Mouse (Mus musculus) midbrain, embryonic 12.5 days (tissue): ENCODE measurements around the gene Smagp. TPM values are rescaled to one million over a fixed set of nuclear protein-coding genes. Genes with fewer than 3 reads are reported as not detected.

Experiments used
- ATAC-seq: fragments of 200-750 bp; cut with Nextera tagmentation; 2 replicates; pipeline ENCODE4 v1.8.0; 2017; ENCODE audit warnings: low read depth, moderate TSS enrichment, moderate library complexity; ENCODE audit not compliant: low FRiP score
- H3K27ac ChIP-seq: fragments of 300-500 bp; sonication (generic); replicated peaks from 2 replicates; pipeline ENCODE4 v1.5.1; 2016; ENCODE audit warnings: mild to moderate bottlenecking
- H3K27me3 ChIP-seq: fragments of 300-500 bp; sonication (generic); 2 replicates; pipeline ENCODE4 v1.6.1; 2016; ENCODE audit warnings: mild to moderate bottlenecking
- H3K36me3 ChIP-seq: fragments of 300-500 bp; sonication (generic); 2 replicates; pipeline ENCODE4 v1.6.1; 2016
- H3K4me1 ChIP-seq: fragments of 300-500 bp; sonication (generic); 2 replicates; pipeline ENCODE4 v1.6.1; 2016
- H3K4me2 ChIP-seq: fragments of 300-500 bp; sonication (generic); replicated peaks from 2 replicates; pipeline ENCODE4 v1.6.1; 2016; ENCODE audit warnings: mild to moderate bottlenecking, moderate library complexity
- H3K4me3 ChIP-seq: fragments of 300-500 bp; sonication (generic); 2 replicates; pipeline ENCODE4 v1.5.1; 2016; ENCODE audit warnings: mild to moderate bottlenecking
- H3K9ac ChIP-seq: fragments of 300-500 bp; sonication (generic); replicated peaks from 2 replicates; pipeline ENCODE4 v1.6.1; 2016; ENCODE audit warnings: mild to moderate bottlenecking, moderate library complexity
- H3K9me3 ChIP-seq: fragments of 300-500 bp; sonication (generic); 2 replicates; pipeline ENCODE4 v1.6.1; 2016; ENCODE audit warnings: mild to moderate bottlenecking
- WGBS: fragments of 180-500 bp; shearing (Covaris S2); methylation state at CpG from one replicate; pipeline ENCODE4 v1.1.7; 2016; 5-methylcytosine and 5-hydroxymethylcytosine counted together
- polyA plus RNA-seq: library from polyadenylated mRNA; unstranded; fragments of >200 nt; fragmentation: Nextera tagmentation; extraction: Ambion mirVana; gene quantifications from 2 replicates; pipeline ENCODE4 v1.2.1, GENCODE M21; 2016

Smagp gene
- polyA plus RNA-seq, result 4.1 and 5.5 TPM in 2 replicates

- ATAC-seq, result no peak
- under 1% methylated on average over 76 of the region's 77 CpGs for WGBS
- H3K4me2 ChIP-seq, result peak within 1 kb of the TSS; percentile 75
- no peak within 1 kb of the TSS for H3K27ac ChIP-seq
- peak within 1 kb of the TSS; percentile 43; the same call in 1 of the 2 replicates for H3K9ac ChIP-seq
- H3K36me3 ChIP-seq, result no peaks in the 10 kb centered on the region
- H3K4me1 ChIP-seq, result peaks cover 13% of the 10 kb centered on the region
- H3K4me3 ChIP-seq, result peak within 1 kb of the TSS; percentile 48
- peaks cover 78% of the 10 kb centered on the region for H3K27me3 ChIP-seq
- H3K9me3 ChIP-seq, result no peaks in the 10 kb centered on the region
Measured at GRCm38 (mm10) chr15:100636700-100637501, at the start of gene Smagp. Gene Smagp (minus strand): TSS chr15:100636940.

GRCm38 (mm10) chr15:100686434-100686833, 49.7 kb upstream of the Smagp start:
- no peaks in the 10 kb centered on the region for H3K36me3 ChIP-seq
- H3K9me3 ChIP-seq, result 0 out of 2 replicates have a peak, but pooled peaks cover 6% of the 10 kb centered on the region
- no peak overlapping the region for H3K4me2 ChIP-seq
- no peak overlapping the region for H3K27ac ChIP-seq
- 92% methylated on average over 6 of the region's 6 CpGs for WGBS
- H3K27me3 ChIP-seq, result peaks cover 14% of the 10 kb centered on the region; the same call in 1 of the 2 replicates
- no peak overlapping the region for H3K4me3 ChIP-seq
- peaks cover 5% of the 10 kb centered on the region; the same call in 1 of the 2 replicates for H3K4me1 ChIP-seq
- ATAC-seq, result no peak
- no peak overlapping the region for H3K9ac ChIP-seq

- Histone ChIP-seq H3K4me3 (no peak overlapping the region), H3K9ac (no peak overlapping the region), H3K27ac (no peak overlapping the region), H3K27me3 (peaks cover 14% of the 10 kb centered on the region; the same call in 1 of the 2 replicates), H3K4me2 (no peak overlapping the region), H3K9me3 (0 out of 2 replicates have a peak, but pooled peaks cover 6% of the 10 kb centered on the region), H3K36me3 (no peaks in the 10 kb centered on the region), H3K4me1 (peaks cover 5% of the 10 kb centered on the region; the same call in 1 of the 2 replicates)
- no peak for ATAC-seq
- 91% methylated on average over 8 of the region's 8 CpGs for WGBS
Measured at GRCm38 (mm10) chr15:100685849-100686248, 49.1 kb upstream of the Smagp start.

DNA sequence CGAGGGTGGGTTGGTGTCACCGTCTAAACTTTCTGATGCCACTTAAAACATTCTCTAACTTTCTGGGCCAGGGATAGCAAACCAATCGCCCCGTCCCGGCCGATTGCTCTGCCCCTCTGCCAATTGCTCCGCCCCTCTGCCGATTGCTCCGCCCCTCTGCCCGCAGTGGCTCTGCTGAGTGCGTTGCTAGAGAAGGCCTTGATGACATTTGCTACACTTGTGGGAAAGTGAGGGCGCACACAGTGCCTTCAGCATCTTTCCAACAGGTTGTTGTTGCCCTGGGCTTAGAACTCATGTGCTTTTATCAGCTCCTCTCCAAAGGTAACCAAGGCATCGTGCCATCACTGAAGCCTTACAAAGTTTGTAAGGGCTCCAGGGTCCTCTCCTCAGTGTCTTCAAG, 48.5 kb upstream of the Smagp start:
- H3K4me3 ChIP-seq, result no peak overlapping the region
- no peak overlapping the region for H3K4me2 ChIP-seq
- H3K27ac ChIP-seq, result no peak overlapping the region
- H3K9me3 ChIP-seq, result 0 out of 2 replicates have a peak, but pooled peaks cover 2% of the 10 kb centered on the region
- no peak for ATAC-seq
- no peaks in the 10 kb centered on the region for H3K36me3 ChIP-seq
- peaks cover 14% of the 10 kb centered on the region; the same call in 1 of the 2 replicates for H3K27me3 ChIP-seq
- H3K9ac ChIP-seq, result no peak overlapping the region
- H3K4me1 ChIP-seq, result peaks cover 5% of the 10 kb centered on the region
- 19% methylated on average over 13 of the region's 13 CpGs for WGBS

GRCm38 (mm10) chr15:100684450-100684849, 47.7 kb upstream of the Smagp start:
- 62% methylated on average over 10 of the region's 10 CpGs for WGBS
- ATAC-seq, result no peak

GRCm38 (mm10) chr15:100683041-100683440, 46.3 kb upstream of the Smagp start:
- 50% methylated on average over 2 of the region's 2 CpGs for WGBS
- Histone ChIP-seq H3K27ac (no peak overlapping the region), H3K36me3 (no peaks in the 10 kb centered on the region), H3K27me3 (peaks cover 14% of the 10 kb centered on the region; the same call in 1 of the 2 replicates), H3K4me1 (peaks cover 5% of the 10 kb centered on the region), H3K9me3 (no peaks in the 10 kb centered on the region), H3K4me3 (no peak overlapping the region), H3K4me2 (no peak overlapping the region), H3K9ac (no peak overlapping the region)
- no peak for ATAC-seq

More at GRCm38 (mm10) chr15:100684450-100684849, 47.7 kb upstream of the Smagp start:
- Histone ChIP-seq H3K27me3 (peaks cover 14% of the 10 kb centered on the region; the same call in 1 of the 2 replicates), H3K4me3 (no peak overlapping the region), H3K27ac (no peak overlapping the region), H3K9ac (no peak overlapping the region), H3K4me2 (no peak overlapping the region), H3K36me3 (no peaks in the 10 kb centered on the region), H3K4me1 (peaks cover 5% of the 10 kb centered on the region), H3K9me3 (no peaks in the 10 kb centered on the region)

DNA sequence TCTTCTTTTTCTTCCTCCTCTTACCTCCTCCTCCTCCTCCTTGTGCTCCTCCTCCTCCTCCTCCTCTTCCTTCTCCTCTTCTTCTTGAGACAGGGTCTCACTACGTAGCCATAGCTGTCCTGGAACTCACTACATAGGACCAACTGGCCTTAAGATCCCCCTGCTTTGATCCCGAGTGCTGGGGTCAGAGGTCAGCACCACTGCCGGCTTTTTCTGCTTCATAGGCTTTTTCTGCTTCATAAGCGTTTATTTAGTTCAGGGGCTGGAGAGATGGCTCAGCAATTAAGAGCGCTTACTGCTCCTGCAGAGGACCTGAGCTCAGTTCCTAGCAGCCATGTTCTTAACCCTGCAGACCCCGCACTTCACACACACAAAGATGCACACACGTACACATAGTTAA, 45.0 kb upstream of the Smagp start:
- Histone ChIP-seq H3K27ac (no peak overlapping the region), H3K9ac (no peak overlapping the region), H3K36me3 (no peaks in the 10 kb centered on the region), H3K4me3 (no peak overlapping the region), H3K27me3 (peaks cover 14% of the 10 kb centered on the region; the same call in 1 of the 2 replicates), H3K9me3 (no peaks in the 10 kb centered on the region), H3K4me1 (no peaks in the 10 kb centered on the region; the same call in 1 of the 2 replicates), H3K4me2 (no peak overlapping the region)
- WGBS, result 29% methylated on average over 7 of the region's 7 CpGs
- no peak for ATAC-seq

DNA sequence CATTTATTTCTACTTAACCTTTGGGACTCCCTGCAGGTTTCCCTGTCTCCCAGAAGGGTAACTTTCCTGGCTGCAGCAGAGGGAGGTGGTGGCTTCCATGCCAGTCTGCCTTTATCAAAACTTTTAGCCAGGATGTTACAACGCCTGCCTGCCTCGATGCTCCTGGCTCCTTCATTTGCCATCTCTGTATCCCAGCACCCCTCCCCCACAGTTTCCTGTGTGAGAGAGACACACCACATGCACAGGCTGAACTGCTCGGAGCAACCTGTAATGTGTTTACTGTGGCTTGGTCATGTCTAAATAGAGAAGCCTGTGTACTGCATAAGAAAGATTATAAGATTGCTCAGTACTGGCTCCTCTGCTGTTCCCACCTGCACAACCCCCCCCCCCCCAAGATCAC, 43.6 kb upstream of the Smagp start:
- no peak overlapping the region for H3K9ac ChIP-seq
- no peak for ATAC-seq
- no peak overlapping the region for H3K4me2 ChIP-seq
- H3K4me1 ChIP-seq, result no peaks in the 10 kb centered on the region; the same call in 1 of the 2 replicates
- 57% methylated on average over 3 of the region's 3 CpGs for WGBS
- no peaks in the 10 kb centered on the region for H3K36me3 ChIP-seq
- H3K9me3 ChIP-seq, result no peaks in the 10 kb centered on the region
- H3K27ac ChIP-seq, result no peak overlapping the region
- peaks cover 13% of the 10 kb centered on the region; the same call in 1 of the 2 replicates for H3K27me3 ChIP-seq
- no peak overlapping the region for H3K4me3 ChIP-seq

GRCm38 (mm10) chr15:100679005-100679404, 42.3 kb upstream of the Smagp start:
- H3K27me3 ChIP-seq, result no peaks in the 10 kb centered on the region
- no peak overlapping the region for H3K9ac ChIP-seq
- ATAC-seq, result no peak
- no peak overlapping the region for H3K4me3 ChIP-seq
- H3K9me3 ChIP-seq, result no peaks in the 10 kb centered on the region
- H3K4me2 ChIP-seq, result no peak overlapping the region
- no peaks in the 10 kb centered on the region for H3K36me3 ChIP-seq
- WGBS, result 92% methylated on average over 14 of the region's 14 CpGs
- no peak overlapping the region for H3K27ac ChIP-seq
- peaks cover under 1% of the 10 kb centered on the region; the same call in 1 of the 2 replicates for H3K4me1 ChIP-seq

GRCm38 (mm10) chr15:100678581-100678980, 41.8 kb upstream of the Smagp start:
- Histone ChIP-seq H3K27ac (no peak overlapping the region), H3K9me3 (no peaks in the 10 kb centered on the region), H3K9ac (no peak overlapping the region), H3K4me3 (no peak overlapping the region), H3K27me3 (no peaks in the 10 kb centered on the region), H3K4me2 (no peak overlapping the region), H3K4me1 (peaks cover 5% of the 10 kb centered on the region), H3K36me3 (no peaks in the 10 kb centered on the region)
- WGBS, result 84% methylated on average over 12 of the region's 12 CpGs
- ATAC-seq, result no peak

GRCm38 (mm10) chr15:100677675-100678074, 40.9 kb upstream of the Smagp start:
- Histone ChIP-seq H3K9ac (no peak overlapping the region), H3K9me3 (no peaks in the 10 kb centered on the region), H3K4me1 (peaks cover 6% of the 10 kb centered on the region), H3K36me3 (no peaks in the 10 kb centered on the region), H3K27ac (no peak overlapping the region), H3K4me2 (no peak overlapping the region), H3K4me3 (no peak overlapping the region), H3K27me3 (no peaks in the 10 kb centered on the region)
- no peak for ATAC-seq
- 86% methylated on average over 8 of the region's 8 CpGs for WGBS

- no peaks in the 10 kb centered on the region for H3K27me3 ChIP-seq
- H3K4me3 ChIP-seq, result no peak overlapping the region
- ATAC-seq, result no peak
- H3K4me2 ChIP-seq, result no peak overlapping the region
- no peak overlapping the region for H3K27ac ChIP-seq
- H3K9ac ChIP-seq, result no peak overlapping the region
- WGBS, result 84% methylated on average over 1 of the region's 1 CpGs
- peaks cover 6% of the 10 kb centered on the region for H3K4me1 ChIP-seq
- no peaks in the 10 kb centered on the region for H3K9me3 ChIP-seq
- no peaks in the 10 kb centered on the region for H3K36me3 ChIP-seq
Measured at GRCm38 (mm10) chr15:100676521-100676920, 39.8 kb upstream of the Smagp start.
